Mouse (Mus musculus): Measurements from ENCODE around the gene Cntnap5c.
"Not testable (repeated sequence)": the region's sequence is repeated elsewhere in the genome, so short reads cannot be mapped to it uniquely, and the experiment has no call there.

The Cntnap5c gene

GRCm38 (mm10) chr17:57768622-57769610 lies at the start of gene Cntnap5c:
Gene Cntnap5c (plus strand): TSS chr17:57769570.
- DNase-seq (ENCODE audit: low spot score), result peak; percentile 88

- DNase-seq (ENCODE audit: low spot score), result no peak
These were observed 27.3 kb upstream of the Cntnap5c start, which contains the start of gene Gm21834 for GRCm38 (mm10) chr17:57742119-57742518. Gene Gm21834 (minus strand): TSS chr17:57742219.

- no peak for DNase-seq (ENCODE audit: low spot score)
These were observed 11.3 kb upstream of the Cntnap5c start for GRCm38 (mm10) chr17:57758033-57758432.

GRCm38 (mm10) chr17:57767306-57767705 lies 2.1 kb upstream of the Cntnap5c start:
- DNase-seq (ENCODE audit: low spot score), result no peak

GRCm38 (mm10) chr17:57770904-57771303 lies 1.5 kb downstream of the Cntnap5c start:
- peak; percentile 73 for DNase-seq (ENCODE audit: low spot score)

- DNase-seq (ENCODE audit: low spot score), result no peak
These were observed 18.9 kb downstream of the Cntnap5c start for GRCm38 (mm10) chr17:57788161-57788799.

GRCm38 (mm10) chr17:57795408-57795807 lies 26.0 kb downstream of the Cntnap5c start:
- DNase-seq (ENCODE audit: low spot score), result no peak

GRCm38 (mm10) chr17:57796668-57797311 lies 27.4 kb downstream of the Cntnap5c start:
- DNase-seq (ENCODE audit: low spot score), result no peak

- peak; percentile 3 for DNase-seq (ENCODE audit: low spot score)
These were observed 30.1 kb downstream of the Cntnap5c start for GRCm38 (mm10) chr17:57799414-57799985.

- DNase-seq (ENCODE audit: low spot score), result no peak
These were observed 31.8 kb downstream of the Cntnap5c start for GRCm38 (mm10) chr17:57801180-57801579.

- DNase-seq (ENCODE audit: low spot score), result no peak
These were observed 68.0 kb downstream of the Cntnap5c start for GRCm38 (mm10) chr17:57837090-57837971.

- not testable (repeated sequence) for DNase-seq (ENCODE audit: low spot score)
These were observed 86.4 kb downstream of the Cntnap5c start for GRCm38 (mm10) chr17:57855811-57856210.

GRCm38 (mm10) chr17:57865996-57866395 lies 96.6 kb downstream of the Cntnap5c start:
- no peak for DNase-seq (ENCODE audit: low spot score)

- no peak for DNase-seq (ENCODE audit: low spot score)
These were observed 118.5 kb downstream of the Cntnap5c start for GRCm38 (mm10) chr17:57887742-57888389.

- no peak for DNase-seq (ENCODE audit: low spot score)
These were observed 142.5 kb downstream of the Cntnap5c start for GRCm38 (mm10) chr17:57911770-57912293.

GRCm38 (mm10) chr17:57984230-57984629 lies 214.9 kb downstream of the Cntnap5c start:
- no peak for DNase-seq (ENCODE audit: low spot score)

- DNase-seq (ENCODE audit: low spot score), result peak; percentile 38
These were observed 219.1 kb downstream of the Cntnap5c start for GRCm38 (mm10) chr17:57988420-57988819.

- peak; percentile 57 for DNase-seq (ENCODE audit: low spot score)
These were observed 227.1 kb downstream of the Cntnap5c start for GRCm38 (mm10) chr17:57996461-57996860.

- DNase-seq (ENCODE audit: low spot score), result no peak
These were observed 229.7 kb downstream of the Cntnap5c start for GRCm38 (mm10) chr17:57999080-57999479.

GRCm38 (mm10) chr17:58002845-58003244 lies 233.5 kb downstream of the Cntnap5c start:
- no peak for DNase-seq (ENCODE audit: low spot score)
